Mouse (Mus musculus): ENCODE results near the gene Adh5. TPM values are rescaled to one million over a fixed set of nuclear protein-coding genes. Genes with fewer than 3 reads are reported as not detected.

Adh5 gene
- total and polyA plus RNA-seq, 3 experiments: 27.4 to 154 (median 86.3) TPM

- ATAC-seq (ENCODE audit: extremely low read depth, insufficient number of reproducible peaks, low FRiP score, poor library complexity, severe bottlenecking) (no peak; the same call in 1 of the 2 replicates), DNase-seq (ENCODE audit: low spot score) (no peak)
- H3K36me3 ChIP-seq (replicated peaks): no peaks in the 10 kb centered on the region
- peaks cover 26% of the 10 kb centered on the region for H3K4me1 ChIP-seq (ENCODE audit: insufficient read depth, low read depth, low read length)
- no peak overlapping the region for H3K4me3 ChIP-seq (ENCODE audit: low read depth, low read length)
- H3K27me3 ChIP-seq (ENCODE audit: insufficient read depth, low read length): 0 out of 2 replicates have a peak, but pooled peaks cover 3% of the 10 kb centered on the region
- TF ChIP-seq GATA2 (IDR thresholded peaks at IDR 0.05; ENCODE audit: borderline replicate concordance, low read depth, low read length) (no peak), GATA1 (IDR thresholded peaks at IDR 0.05; ENCODE audit: borderline replicate concordance, low read length) (no peak), TAL1 (conservative IDR thresholded peaks at IDR 0.05; ENCODE audit: low read depth, low read length) (no peak), CTCF (IDR thresholded peaks at IDR 0.05; ENCODE audit: low read depth, low read length) (no peak), POLR2AphosphoS5 (IDR thresholded peaks at IDR 0.05; ENCODE audit: insufficient replicate concordance, low read depth, low read length) (no peak)
- H3K9me3 ChIP-seq (replicated peaks): no peaks in the 10 kb centered on the region
These were observed 51.7 kb downstream of the Adh5 start for GRCm38 (mm10) chr3:138494565-138494964.

- Histone ChIP-seq H3K4me1 (ENCODE audit: insufficient read depth, low read depth, low read length) (peaks cover 24% of the 10 kb centered on the region), H3K4me3 (ENCODE audit: low read depth, low read length) (no peak overlapping the region), H3K36me3 (replicated peaks) (no peaks in the 10 kb centered on the region), H3K27me3 (ENCODE audit: insufficient read depth, low read length) (peaks cover 9% of the 10 kb centered on the region), H3K9me3 (replicated peaks) (no peaks in the 10 kb centered on the region)
- TF ChIP-seq POLR2AphosphoS5 (IDR thresholded peaks at IDR 0.05; ENCODE audit: insufficient replicate concordance, low read depth, low read length): no peak
- TF ChIP-seq CTCF (IDR thresholded peaks at IDR 0.05; ENCODE audit: low read depth, low read length): no peak
- no peak for TF ChIP-seq TAL1 (conservative IDR thresholded peaks at IDR 0.05; ENCODE audit: low read depth, low read length)
- no peak for TF ChIP-seq GATA2 (IDR thresholded peaks at IDR 0.05; ENCODE audit: borderline replicate concordance, low read depth, low read length)
- TF ChIP-seq GATA1 (IDR thresholded peaks at IDR 0.05; ENCODE audit: borderline replicate concordance, low read length): no peak
- peak; percentile 65 for ATAC-seq (ENCODE audit: extremely low read depth, insufficient number of reproducible peaks, low FRiP score, poor library complexity, severe bottlenecking)
- no peak for DNase-seq (ENCODE audit: low spot score)
These were observed 52.6 kb downstream of the Adh5 start for GRCm38 (mm10) chr3:138495166-138496145.

GRCm38 (mm10) chr3:138498731-138499130 is 55.8 kb downstream of the Adh5 start:
- Histone ChIP-seq H3K4me1 (ENCODE audit: insufficient read depth, low read depth, low read length) (peaks cover 21% of the 10 kb centered on the region), H3K27me3 (ENCODE audit: insufficient read depth, low read length) (peaks cover 15% of the 10 kb centered on the region), H3K4me3 (ENCODE audit: low read depth, low read length) (no peak overlapping the region), H3K9me3 (replicated peaks) (no peaks in the 10 kb centered on the region), H3K36me3 (replicated peaks) (no peaks in the 10 kb centered on the region)
- DNase-seq (ENCODE audit: low spot score) (no peak), ATAC-seq (ENCODE audit: extremely low read depth, insufficient number of reproducible peaks, low FRiP score, poor library complexity, severe bottlenecking) (no peak)
- TF ChIP-seq TAL1 (conservative IDR thresholded peaks at IDR 0.05; ENCODE audit: low read depth, low read length) (no peak), CTCF (IDR thresholded peaks at IDR 0.05; ENCODE audit: low read depth, low read length) (no peak), GATA1 (IDR thresholded peaks at IDR 0.05; ENCODE audit: borderline replicate concordance, low read length) (no peak), GATA2 (IDR thresholded peaks at IDR 0.05; ENCODE audit: borderline replicate concordance, low read depth, low read length) (no peak), POLR2AphosphoS5 (IDR thresholded peaks at IDR 0.05; ENCODE audit: insufficient replicate concordance, low read depth, low read length) (no peak)

GRCm38 (mm10) chr3:138499854-138500740 is 57.2 kb downstream of the Adh5 start:
- Histone ChIP-seq H3K27me3 (ENCODE audit: insufficient read depth, low read length) (peaks cover 17% of the 10 kb centered on the region), H3K9me3 (replicated peaks) (no peaks in the 10 kb centered on the region), H3K4me1 (ENCODE audit: insufficient read depth, low read depth, low read length) (peaks cover 13% of the 10 kb centered on the region), H3K36me3 (replicated peaks) (no peaks in the 10 kb centered on the region), H3K4me3 (ENCODE audit: low read depth, low read length) (no peak overlapping the region)
- no peak for TF ChIP-seq GATA1 (IDR thresholded peaks at IDR 0.05; ENCODE audit: borderline replicate concordance, low read length)
- TF ChIP-seq TAL1 (conservative IDR thresholded peaks at IDR 0.05; ENCODE audit: low read depth, low read length): no peak
- no peak for TF ChIP-seq GATA2 (IDR thresholded peaks at IDR 0.05; ENCODE audit: borderline replicate concordance, low read depth, low read length)
- TF ChIP-seq POLR2AphosphoS5 (IDR thresholded peaks at IDR 0.05; ENCODE audit: insufficient replicate concordance, low read depth, low read length): no peak
- TF ChIP-seq CTCF (IDR thresholded peaks at IDR 0.05; ENCODE audit: low read depth, low read length): no peak
- ATAC-seq (ENCODE audit: extremely low read depth, insufficient number of reproducible peaks, low FRiP score, poor library complexity, severe bottlenecking) (no peak), DNase-seq (ENCODE audit: low spot score) (no peak)

GRCm38 (mm10) chr3:138503754-138504153 is 60.9 kb downstream of the Adh5 start:
- TF ChIP-seq GATA1 (IDR thresholded peaks at IDR 0.05; ENCODE audit: borderline replicate concordance, low read length) (no peak), POLR2AphosphoS5 (IDR thresholded peaks at IDR 0.05; ENCODE audit: insufficient replicate concordance, low read depth, low read length) (no peak), CTCF (IDR thresholded peaks at IDR 0.05; ENCODE audit: low read depth, low read length) (no peak), GATA2 (IDR thresholded peaks at IDR 0.05; ENCODE audit: borderline replicate concordance, low read depth, low read length) (no peak), TAL1 (conservative IDR thresholded peaks at IDR 0.05; ENCODE audit: low read depth, low read length) (no peak)
- H3K4me1 ChIP-seq (ENCODE audit: insufficient read depth, low read depth, low read length): peaks cover 3% of the 10 kb centered on the region
- no peak for ATAC-seq (ENCODE audit: extremely low read depth, insufficient number of reproducible peaks, low FRiP score, poor library complexity, severe bottlenecking)

More at GRCm38 (mm10) chr3:138503754-138504153, 60.9 kb downstream of the Adh5 start:
- Histone ChIP-seq H3K9me3 (replicated peaks) (no peaks in the 10 kb centered on the region), H3K36me3 (replicated peaks) (no peaks in the 10 kb centered on the region), H3K4me3 (ENCODE audit: low read depth, low read length) (no peak overlapping the region), H3K27me3 (ENCODE audit: insufficient read depth, low read length) (peaks cover 22% of the 10 kb centered on the region)
- DNase-seq (ENCODE audit: low spot score): no peak

Other genes starting within 250 kb of the Adh5 start
- not detected in 2 replicates for gene 4930579F01Rik, start 249.3 kb upstream of the Adh5 start, total RNA-seq (2014; fragmentation: Nextera tagmentation)
- gene 4930579F01Rik, start 249.3 kb upstream of the Adh5 start, total RNA-seq (2017): 0.12 TPM in 1 of 2 replicates, not detected in the other
- gene 4930579F01Rik, start 249.3 kb upstream of the Adh5 start, polyA plus RNA-seq (2012): not detected in 2 replicates
- not detected in 2 replicates for gene Adh7, start 225.3 kb upstream of the Adh5 start, total RNA-seq (2014; fragmentation: Nextera tagmentation)
- gene Adh7, start 225.3 kb upstream of the Adh5 start, total RNA-seq (2017): 0.05 and 0.06 TPM in 2 replicates
- gene Adh7, start 225.3 kb upstream of the Adh5 start, polyA plus RNA-seq (2012): not detected in 2 replicates
- not detected in 2 replicates for gene Adh1, start 182.1 kb upstream of the Adh5 start, total RNA-seq (2014; fragmentation: Nextera tagmentation)
- gene Adh1, start 182.1 kb upstream of the Adh5 start, total RNA-seq (2017): 0.17 and 0.33 TPM in 2 replicates
- not detected in 2 replicates for gene Adh1, start 182.1 kb upstream of the Adh5 start, polyA plus RNA-seq (2012)
- not detected in 2 replicates for gene Adh6a, start 129.8 kb upstream of the Adh5 start, total RNA-seq (2014; fragmentation: Nextera tagmentation)
- 0.22 TPM in 1 of 2 replicates, not detected in the other for gene Adh6a, start 129.8 kb upstream of the Adh5 start, total RNA-seq (2017)
- gene Adh6a, start 129.8 kb upstream of the Adh5 start, polyA plus RNA-seq (2012): not detected in 2 replicates
- not detected in 2 replicates for gene Adh6b, start 101.3 kb upstream of the Adh5 start, total RNA-seq (2014; fragmentation: Nextera tagmentation)
- gene Adh6b, start 101.3 kb upstream of the Adh5 start, total RNA-seq (2017): 0.06 and 0.16 TPM in 2 replicates
- gene Adh6b, start 101.3 kb upstream of the Adh5 start, polyA plus RNA-seq (2012): not detected in 2 replicates
- gene Adh4, start 27.6 kb upstream of the Adh5 start, total RNA-seq (2014; fragmentation: Nextera tagmentation): not detected in 2 replicates
- not detected in 2 replicates for gene Adh4, start 27.6 kb upstream of the Adh5 start, total RNA-seq (2017)
- gene Adh4, start 27.6 kb upstream of the Adh5 start, polyA plus RNA-seq (2012): not detected in 2 replicates
- 61.8 and 67.3 TPM in 2 replicates for gene Metap1, start 46.4 kb downstream of the Adh5 start, total RNA-seq (2014; fragmentation: Nextera tagmentation)
- gene Metap1, start 46.4 kb downstream of the Adh5 start, total RNA-seq (2017): 63.0 and 66.3 TPM in 2 replicates
- 24.3 and 29.3 TPM in 2 replicates for gene Metap1, start 46.4 kb downstream of the Adh5 start, polyA plus RNA-seq (2012)
- gene Eif4e, start 83.1 kb downstream of the Adh5 start, total RNA-seq (2014; fragmentation: Nextera tagmentation): 584 and 634 TPM in 2 replicates
- 173 and 248 TPM in 2 replicates for gene Eif4e, start 83.1 kb downstream of the Adh5 start, total RNA-seq (2017)
- 13.2 and 21.2 TPM in 2 replicates for gene Eif4e, start 83.1 kb downstream of the Adh5 start, polyA plus RNA-seq (2012)